Mouse (Mus musculus) bone marrow, adult 2 months (tissue): ENCODE results near the gene Irf2bpl.

ENCODE experiments used
- CTCF ChIP-seq: fragments of 200-500 bp; IDR thresholded peaks from 2 replicates; pipeline ENCODE4 v1.5.1; 2011; ENCODE audit warnings: low read length, control low read depth; ENCODE audit not compliant: control insufficient read depth, insufficient read depth
- POLR2A ChIP-seq: fragments of 200-500 bp; IDR thresholded peaks from 2 replicates; pipeline ENCODE4 v1.6.1; 2011; ENCODE audit warnings: low read depth, mild to moderate bottlenecking, control low read depth, low read length, borderline replicate concordance; ENCODE audit not compliant: control insufficient read depth

DNA sequence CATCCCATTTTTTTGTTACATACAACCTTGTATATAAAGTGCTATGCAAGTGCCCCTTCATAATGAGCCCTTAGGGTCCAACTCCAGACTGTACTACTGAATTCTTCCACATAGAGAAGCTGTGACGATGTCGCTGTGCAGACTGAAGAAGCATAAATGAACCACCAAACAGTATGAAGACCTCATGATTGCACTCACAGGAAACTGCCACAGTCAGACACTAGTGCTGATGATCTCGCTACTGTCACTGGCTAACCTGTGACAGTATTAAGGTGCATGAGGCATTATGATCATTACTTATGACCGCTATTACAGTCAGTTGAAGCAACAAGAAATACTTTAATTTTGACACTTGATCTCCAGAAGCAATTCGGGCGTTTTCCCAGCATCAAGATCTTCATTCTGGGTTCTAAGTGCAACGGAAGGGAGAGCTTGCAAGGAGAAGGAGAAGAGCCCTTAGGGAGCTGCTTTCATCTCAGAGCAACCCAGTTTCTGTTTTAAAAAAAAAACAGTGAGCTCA lies 1.9 kb upstream of the Irf2bpl start:
- TF ChIP-seq CTCF (no peak), POLR2A (no peak)
